Mouse (Mus musculus) embryonic facial prominence, embryonic 10.5 days (tissue): ENCODE measurements around the gene Vwa3b. TPM values are rescaled to one million over a fixed set of nuclear protein-coding genes. Genes with fewer than 3 reads are reported as not detected.

ENCODE experiments used
- DNase-seq: peaks from one replicate; pipeline ENCODE4 v3.0.0-alpha.2; 2017; ENCODE audit warnings: low spot score
- H3K27ac ChIP-seq: fragments of 300-500 bp; sonication (generic); replicated peaks from 2 replicates; pipeline ENCODE4 v1.5.1; 2016; ENCODE audit warnings: mild to moderate bottlenecking
- H3K27me3 ChIP-seq: fragments of 300-500 bp; sonication (generic); replicated peaks from 2 replicates; pipeline ENCODE4 v1.6.1; 2016; ENCODE audit warnings: low read depth, mild to moderate bottlenecking; ENCODE audit not compliant: poor library complexity, severe bottlenecking
- H3K36me3 ChIP-seq: fragments of 300-500 bp; sonication (generic); replicated peaks from 2 replicates; pipeline ENCODE4 v1.6.1; 2016; ENCODE audit warnings: mild to moderate bottlenecking, moderate library complexity
- H3K4me1 ChIP-seq: fragments of 300-500 bp; sonication (generic); 2 replicates; pipeline ENCODE4 v1.6.1; 2016
- H3K4me3 ChIP-seq: fragments of 300-500 bp; sonication (generic); 2 replicates; pipeline ENCODE4 v1.5.1; 2016; ENCODE audit warnings: mild to moderate bottlenecking, moderate library complexity
- H3K9me3 ChIP-seq: fragments of 300-500 bp; sonication (generic); 2 replicates; pipeline ENCODE4 v1.6.1; 2016; ENCODE audit warnings: mild to moderate bottlenecking
- WGBS: fragments of 180-500 bp; shearing (Covaris S2); methylation state at CpG from one replicate; pipeline ENCODE4 v1.1.7; 2016; 5-methylcytosine and 5-hydroxymethylcytosine counted together
- polyA plus RNA-seq: library from polyadenylated mRNA; unstranded; fragments of >200 nt; fragmentation: Nextera tagmentation; extraction: Ambion mirVana; gene quantifications from 2 replicates; pipeline ENCODE4 v1.2.1, GENCODE M21; 2016

Vwa3b gene
- polyA plus RNA-seq, result 0.42 and 0.48 TPM in 2 replicates

DNA sequence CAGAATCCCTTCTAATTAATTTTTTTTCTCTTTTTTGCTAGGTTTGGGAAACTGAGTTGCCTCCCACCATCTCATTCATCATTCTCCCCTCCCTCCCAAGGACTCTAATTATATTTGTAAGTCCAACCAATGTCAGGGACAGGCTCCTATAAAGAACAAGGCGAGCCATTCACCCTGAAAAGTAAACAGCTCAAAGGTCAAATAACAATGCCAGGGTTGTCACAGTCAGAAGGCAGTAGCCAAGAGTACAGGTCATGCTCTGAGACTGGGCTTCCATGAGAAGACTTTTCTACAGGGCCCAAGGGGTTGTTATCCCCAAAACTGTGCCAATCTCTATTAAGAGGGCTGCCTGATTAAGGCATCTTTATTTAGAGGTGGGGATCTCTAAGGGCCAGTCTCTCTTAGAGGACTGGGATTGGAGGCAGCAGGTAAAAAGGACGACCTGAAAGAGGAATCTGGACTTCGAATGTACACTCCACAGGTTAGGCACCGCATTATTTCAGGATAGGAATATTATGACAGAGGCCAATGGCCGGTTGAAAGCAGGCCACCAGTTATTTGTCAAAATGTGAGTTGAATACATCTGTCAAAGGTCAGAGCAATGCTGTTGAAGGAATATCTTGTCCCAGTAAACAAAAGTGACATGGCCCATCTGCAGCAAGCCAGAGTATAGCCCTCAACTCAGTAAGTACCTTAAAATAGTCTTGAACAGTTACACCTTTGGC lies at the start of gene Vwa3b:
TSS of gene Vwa3b (plus strand) at position 635 of the 725 bp plus-strand sequence.
- WGBS, result 71% methylated on average over 5 of the region's 5 CpGs
- H3K36me3 ChIP-seq, result no peaks in the 10 kb centered on the region

GRCm38 (mm10) chr1:36976770-36977169 lies 49.6 kb upstream of the Vwa3b start:
- no peak overlapping the region for H3K27ac ChIP-seq
- no peaks in the 10 kb centered on the region for H3K27me3 ChIP-seq
- no peaks in the 10 kb centered on the region for H3K9me3 ChIP-seq
- H3K4me3 ChIP-seq, result no peak overlapping the region
- H3K4me1 ChIP-seq, result no peaks in the 10 kb centered on the region
- WGBS, result 89% methylated on average over 4 of the region's 4 CpGs
- no peak for DNase-seq
- no peaks in the 10 kb centered on the region for H3K36me3 ChIP-seq

More for the DNA sequence above, at the start of gene Vwa3b:
- H3K4me3 ChIP-seq, result no peak within 1 kb of the TSS
- DNase-seq, result no peak
- H3K4me1 ChIP-seq, result peaks cover 17% of the 10 kb centered on the region
- H3K9me3 ChIP-seq, result no peaks in the 10 kb centered on the region
- H3K27me3 ChIP-seq, result peaks cover 15% of the 10 kb centered on the region
- H3K27ac ChIP-seq, result no peak within 1 kb of the TSS

DNA sequence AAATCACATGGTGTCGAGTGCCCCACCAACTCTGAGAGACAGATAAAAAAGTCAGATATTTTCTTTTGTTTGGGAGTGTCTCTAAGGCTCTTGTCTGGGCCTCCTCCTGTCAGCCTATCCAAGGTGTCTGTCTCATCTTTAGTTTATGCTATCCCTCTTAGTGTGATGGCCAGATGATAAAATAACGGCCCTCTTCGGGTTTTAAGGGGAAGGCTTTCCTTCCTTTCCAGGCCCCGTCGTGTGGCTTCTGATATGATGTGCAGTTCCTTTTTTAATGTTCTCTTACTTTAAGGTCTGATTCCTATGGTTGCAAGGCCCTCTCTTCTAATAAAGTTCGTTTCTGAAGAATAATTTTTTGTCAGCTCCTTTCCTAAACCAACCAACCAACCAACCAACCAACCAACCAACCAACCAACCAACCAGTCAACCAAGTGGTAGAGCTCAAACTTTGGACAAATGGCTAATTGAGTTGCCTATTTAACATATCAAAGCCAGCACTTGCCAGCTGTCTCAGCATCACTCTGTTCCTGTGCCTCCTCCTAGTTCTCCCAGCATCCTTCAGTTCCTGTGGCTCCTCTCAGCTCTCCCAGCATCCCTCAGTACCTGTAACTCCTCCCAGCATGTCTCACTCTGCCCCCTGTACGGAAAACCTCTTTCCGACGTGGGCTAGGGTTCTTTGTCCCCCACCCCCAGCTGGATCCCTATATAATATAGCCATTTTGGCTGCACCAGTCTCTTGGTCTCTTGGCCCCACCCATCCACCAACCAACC lies 44.0 kb upstream of the Vwa3b start:
- no peak for DNase-seq
- Histone ChIP-seq H3K27ac (no peak overlapping the region), H3K4me1 (peaks cover 22% of the 10 kb centered on the region), H3K9me3 (no peaks in the 10 kb centered on the region), H3K36me3 (no peaks in the 10 kb centered on the region), H3K27me3 (peaks cover 23% of the 10 kb centered on the region), H3K4me3 (no peak overlapping the region)
- WGBS, result 84% methylated on average over 9 of the region's 9 CpGs

DNA sequence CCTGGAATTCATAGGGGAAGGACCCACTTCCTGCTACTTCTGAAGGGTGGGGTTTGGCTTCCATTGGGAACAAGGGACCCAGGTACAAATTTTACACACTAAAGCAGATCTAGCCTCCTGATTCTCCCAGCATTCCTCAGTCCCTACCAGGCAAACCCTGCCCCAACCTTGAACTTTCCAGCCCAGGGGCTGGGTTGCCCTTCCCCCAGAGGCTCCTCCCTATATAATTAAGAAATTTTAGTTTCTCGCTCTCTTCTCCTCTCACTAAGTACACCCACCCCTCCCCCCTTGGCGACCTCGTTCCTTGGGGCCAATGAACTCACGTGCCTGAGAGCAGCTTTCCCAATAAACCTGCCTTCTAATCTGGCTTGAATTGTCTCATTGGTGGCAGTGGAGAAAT lies 42.6 kb upstream of the Vwa3b start:
- 32% methylated on average over 4 of the region's 4 CpGs for WGBS
- H3K27me3 ChIP-seq, result peaks cover 25% of the 10 kb centered on the region
- H3K4me1 ChIP-seq, result peaks cover 22% of the 10 kb centered on the region
- DNase-seq, result no peak
- H3K27ac ChIP-seq, result no peak overlapping the region
- no peak overlapping the region for H3K4me3 ChIP-seq
- H3K9me3 ChIP-seq, result no peaks in the 10 kb centered on the region
- no peaks in the 10 kb centered on the region for H3K36me3 ChIP-seq

GRCm38 (mm10) chr1:36984406-36984805 lies 42.0 kb upstream of the Vwa3b start:
- Histone ChIP-seq H3K4me1 (peaks cover 22% of the 10 kb centered on the region), H3K9me3 (no peaks in the 10 kb centered on the region), H3K27ac (no peak overlapping the region), H3K4me3 (no peak overlapping the region), H3K27me3 (peaks cover 25% of the 10 kb centered on the region), H3K36me3 (no peaks in the 10 kb centered on the region)
- no peak for DNase-seq
- WGBS, result 44% methylated on average over 6 of the region's 6 CpGs

DNA sequence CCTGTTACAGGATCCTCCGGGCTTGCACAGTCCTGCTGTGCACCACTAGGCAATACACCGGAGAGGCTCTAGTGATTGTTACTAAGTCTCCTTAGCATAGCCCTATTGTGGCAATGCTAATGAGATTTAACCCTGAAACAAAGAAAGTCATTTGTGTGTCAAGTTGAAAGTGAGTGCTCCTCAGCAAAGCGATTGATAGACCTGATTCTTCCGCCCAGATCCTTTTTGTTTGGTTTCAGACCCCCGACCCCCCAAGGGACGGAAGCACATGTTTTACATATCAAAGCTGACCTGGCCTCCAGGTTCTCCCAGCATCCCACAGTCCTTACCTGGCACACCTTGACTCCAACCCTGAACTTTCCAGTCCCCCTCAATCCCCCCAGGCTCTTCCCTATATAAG lies 40.5 kb upstream of the Vwa3b start:
- H3K4me3 ChIP-seq, result no peak overlapping the region
- peaks cover 25% of the 10 kb centered on the region for H3K27me3 ChIP-seq
- WGBS, result 29% methylated on average over 6 of the region's 6 CpGs
- H3K36me3 ChIP-seq, result no peaks in the 10 kb centered on the region
- no peak for DNase-seq
- peaks cover 22% of the 10 kb centered on the region for H3K4me1 ChIP-seq
- H3K9me3 ChIP-seq, result no peaks in the 10 kb centered on the region
- H3K27ac ChIP-seq, result no peak overlapping the region

- no peak for DNase-seq
- 51% methylated on average over 14 of the region's 14 CpGs for WGBS
- peaks cover 25% of the 10 kb centered on the region for H3K27me3 ChIP-seq
- no peaks in the 10 kb centered on the region for H3K36me3 ChIP-seq
- no peak overlapping the region for H3K27ac ChIP-seq
- peaks cover 22% of the 10 kb centered on the region for H3K4me1 ChIP-seq
- no peak overlapping the region for H3K4me3 ChIP-seq
- H3K9me3 ChIP-seq, result no peaks in the 10 kb centered on the region
Measured at GRCm38 (mm10) chr1:36986396-36987160, 39.8 kb upstream of the Vwa3b start.

GRCm38 (mm10) chr1:36987172-36988148 lies 38.9 kb upstream of the Vwa3b start:
- H3K4me1 ChIP-seq, result peaks cover 22% of the 10 kb centered on the region
- peaks cover 25% of the 10 kb centered on the region for H3K27me3 ChIP-seq
- no peak overlapping the region for H3K27ac ChIP-seq
- H3K4me3 ChIP-seq, result no peak overlapping the region
- no peaks in the 10 kb centered on the region for H3K9me3 ChIP-seq
- H3K36me3 ChIP-seq, result no peaks in the 10 kb centered on the region
- WGBS, result 80% methylated on average over 10 of the region's 10 CpGs
- no peak for DNase-seq

GRCm38 (mm10) chr1:36988161-36988560 lies 38.2 kb upstream of the Vwa3b start:
- H3K27me3 ChIP-seq, result peaks cover 25% of the 10 kb centered on the region
- H3K4me1 ChIP-seq, result peaks cover 22% of the 10 kb centered on the region
- no peaks in the 10 kb centered on the region for H3K36me3 ChIP-seq
- H3K27ac ChIP-seq, result no peak overlapping the region
- no peaks in the 10 kb centered on the region for H3K9me3 ChIP-seq
- no peak overlapping the region for H3K4me3 ChIP-seq
- DNase-seq, result no peak
- 83% methylated on average over 6 of the region's 6 CpGs for WGBS

GRCm38 (mm10) chr1:36988561-36988960 lies 37.8 kb upstream of the Vwa3b start:
- Histone ChIP-seq H3K36me3 (no peaks in the 10 kb centered on the region), H3K4me1 (peaks cover 20% of the 10 kb centered on the region), H3K27me3 (peaks cover 25% of the 10 kb centered on the region), H3K9me3 (no peaks in the 10 kb centered on the region), H3K4me3 (no peak overlapping the region), H3K27ac (no peak overlapping the region)
- 76% methylated on average over 6 of the region's 6 CpGs for WGBS
- no peak for DNase-seq

- peaks cover 10% of the 10 kb centered on the region for H3K4me1 ChIP-seq
- 90% methylated on average over 5 of the region's 5 CpGs for WGBS
- no peak overlapping the region for H3K4me3 ChIP-seq
- H3K27me3 ChIP-seq, result no peaks in the 10 kb centered on the region
- no peak for DNase-seq
- no peaks in the 10 kb centered on the region for H3K36me3 ChIP-seq
- H3K27ac ChIP-seq, result no peak overlapping the region
- no peaks in the 10 kb centered on the region for H3K9me3 ChIP-seq
Measured at GRCm38 (mm10) chr1:36994296-36994695, 32.1 kb upstream of the Vwa3b start.
